Mouse (Mus musculus): ENCODE results near the gene Hkdc1.

DNA sequence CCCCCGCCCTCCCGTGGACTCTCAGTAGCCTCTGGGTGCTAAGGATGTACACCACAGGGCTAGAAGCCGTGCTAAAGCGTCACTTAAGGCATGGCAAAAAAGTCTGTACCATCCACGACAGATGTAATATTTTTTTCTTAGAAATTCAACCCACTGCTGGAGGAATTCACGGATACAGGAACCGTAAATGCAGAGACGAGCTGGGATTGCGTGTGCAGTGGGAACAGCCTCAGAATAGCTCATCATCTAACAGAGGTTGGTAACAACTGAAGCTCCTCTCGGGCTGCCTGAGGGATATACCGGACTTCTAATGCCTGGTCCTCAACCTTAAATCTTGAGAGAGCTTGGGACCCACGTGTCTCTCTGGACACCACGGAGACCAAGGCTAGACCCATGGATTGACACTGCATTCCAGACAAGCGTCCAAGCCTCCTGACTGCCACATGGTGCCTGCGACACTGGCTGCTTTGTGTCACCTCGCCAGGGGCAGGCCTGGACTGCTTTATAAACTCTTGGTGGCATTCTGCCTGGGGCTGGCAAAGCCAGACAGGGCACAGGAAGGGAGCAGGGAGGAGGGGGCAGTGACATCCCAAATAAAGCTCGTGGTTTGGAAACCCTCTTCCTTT is 66.1 kb downstream of the Hkdc1 start:
- TF ChIP-seq CTCF (IDR thresholded peaks at IDR 0.05; ENCODE audit: low read depth) (no peak), EP300 (optimal IDR thresholded peaks at IDR 0.05) (no peak)

All from stomach, postnatal 0 days (tissue).